Mouse (Mus musculus) brain, embryonic 14.5 days (tissue): ENCODE data around the gene Fcgrt. TPM values are rescaled to one million over a fixed set of nuclear protein-coding genes. Genes with fewer than 3 reads are reported as not detected.

Experiments used
- DNase-seq: peaks from one replicate; pipeline ENCODE4 v3.0.0-alpha.2; 2011; ENCODE audit warnings: low read depth
- CTCF ChIP-seq: fragments of 200-500 bp; IDR thresholded peaks from 2 replicates; pipeline ENCODE4 v1.5.1; 2012; ENCODE audit warnings: inconsistent platforms, mild to moderate bottlenecking, moderate library complexity, borderline replicate concordance; ENCODE audit not compliant: insufficient read depth, insufficient read length; ENCODE audit errors: extremely low read depth
- POLR2A ChIP-seq: fragments of 200-500 bp; IDR thresholded peaks from 2 replicates; pipeline ENCODE4 v1.6.1; 2012; ENCODE audit warnings: mild to moderate bottlenecking, inconsistent platforms, borderline replicate concordance; ENCODE audit not compliant: poor library complexity, insufficient read depth, insufficient read length, severe bottlenecking; ENCODE audit errors: extremely low read depth
- polyA plus RNA-seq: library from polyadenylated mRNA; depleted of rRNA; stranded (reverse); fragments of >200 nt; gene quantifications from 2 replicates; pipeline ENCODE4 v1.2.3, GENCODE M21; 2012

Fcgrt gene
- polyA plus RNA-seq, 1 experiment, result 17.3 TPM

- no peak for DNase-seq
- TF ChIP-seq CTCF (no peak), POLR2A (no peak)
Measured at GRCm38 (mm10) chr7:45086084-45086483, 17.6 kb downstream of the Fcgrt start.

GRCm38 (mm10) chr7:45083300-45083890 is 20.3 kb downstream of the Fcgrt start:
- no peak for TF ChIP-seq CTCF
- TF ChIP-seq POLR2A, result no peak
- no peak for DNase-seq

GRCm38 (mm10) chr7:45082401-45083299 is 21.0 kb downstream of the Fcgrt start:
- DNase-seq, result peak; percentile 45
- TF ChIP-seq CTCF, result no peak
- no peak for TF ChIP-seq POLR2A

GRCm38 (mm10) chr7:45081016-45081415 is 22.6 kb downstream of the Fcgrt start:
- TF ChIP-seq POLR2A, result no peak
- peak; percentile 17 for DNase-seq

GRCm38 (mm10) chr7:45079856-45080255 is 23.8 kb downstream of the Fcgrt start:
- TF ChIP-seq CTCF, result peak; percentile 97
- TF ChIP-seq POLR2A, result no peak

GRCm38 (mm10) chr7:45078513-45078912 is 25.1 kb downstream of the Fcgrt start:
- TF ChIP-seq POLR2A, result no peak
- peak; percentile 90 for TF ChIP-seq CTCF

More at GRCm38 (mm10) chr7:45079856-45080255, 23.8 kb downstream of the Fcgrt start:
- peak; percentile 95 for DNase-seq

GRCm38 (mm10) chr7:45077829-45078228 is 25.8 kb downstream of the Fcgrt start:
- DNase-seq, result no peak
- TF ChIP-seq POLR2A, result no peak
- TF ChIP-seq CTCF, result no peak

More at GRCm38 (mm10) chr7:45078513-45078912, 25.1 kb downstream of the Fcgrt start:
- peak; percentile 80 for DNase-seq

GRCm38 (mm10) chr7:45077322-45077721 is 26.3 kb downstream of the Fcgrt start:
- no peak for TF ChIP-seq CTCF
- no peak for DNase-seq

- DNase-seq, result no peak
Measured at GRCm38 (mm10) chr7:45076501-45076900, 27.1 kb downstream of the Fcgrt start.

GRCm38 (mm10) chr7:45075405-45075804 is 28.2 kb downstream of the Fcgrt start:
- no peak for DNase-seq
- TF ChIP-seq CTCF (no peak), POLR2A (no peak)

More at GRCm38 (mm10) chr7:45076501-45076900, 27.1 kb downstream of the Fcgrt start:
- TF ChIP-seq CTCF, result no peak
- TF ChIP-seq POLR2A, result no peak

- DNase-seq, result no peak
Measured at GRCm38 (mm10) chr7:45073949-45074348, 29.7 kb downstream of the Fcgrt start.

GRCm38 (mm10) chr7:45073171-45073707 is 30.4 kb downstream of the Fcgrt start:
- DNase-seq, result no peak
- TF ChIP-seq POLR2A (no peak), CTCF (no peak)

More at GRCm38 (mm10) chr7:45073949-45074348, 29.7 kb downstream of the Fcgrt start:
- TF ChIP-seq CTCF (no peak), POLR2A (no peak)

- TF ChIP-seq CTCF, result peak; percentile 40; the same call in 1 of the 2 replicates
- no peak for TF ChIP-seq POLR2A
- peak; percentile 37 for DNase-seq
Measured at GRCm38 (mm10) chr7:45072230-45072629, 31.4 kb downstream of the Fcgrt start.
